Mouse (Mus musculus) heart, adult 2 months (tissue): ENCODE data around the gene Kpna3. TPM values are rescaled to one million over a fixed set of nuclear protein-coding genes. Genes with fewer than 3 reads are reported as not detected.

Experiments used
- DNase-seq, 2 experiments: peaks; one replicate each; pipeline ENCODE4 v3.0.0; 2021
- H3K27ac ChIP-seq: fragments of 200-600 bp; 2 replicates; pipeline ENCODE4 v1.8.1; 2022
- H3K27me3 ChIP-seq: fragments of 200-500 bp; 2 replicates; pipeline ENCODE4 v1.6.1; 2012; ENCODE audit warnings: mild to moderate bottlenecking, low read length, inconsistent platforms, mixed read lengths; ENCODE audit not compliant: control insufficient read depth, insufficient read depth
- H3K36me3 ChIP-seq: fragments of 200-500 bp; 2 replicates; pipeline ENCODE4 v1.6.1; 2012; ENCODE audit warnings: low read length, inconsistent platforms; ENCODE audit not compliant: control insufficient read depth, insufficient read depth
- H3K4me1 ChIP-seq: fragments of 200-500 bp; 2 replicates; pipeline ENCODE4 v1.6.1; 2011; ENCODE audit warnings: low read length; ENCODE audit not compliant: control insufficient read depth, insufficient read depth
- H3K4me3 ChIP-seq: fragments of 200-600 bp; 2 replicates; pipeline ENCODE4 v1.8.1; 2022
- H3K79me2 ChIP-seq: fragments of 200-500 bp; replicated peaks from 2 replicates; pipeline ENCODE4 v1.6.1; 2012; ENCODE audit warnings: mild to moderate bottlenecking, inconsistent platforms, low read length, moderate library complexity, mixed read lengths; ENCODE audit not compliant: control insufficient read depth, insufficient read depth
- H3K9ac ChIP-seq: fragments of 200-500 bp; 2 replicates; pipeline ENCODE4 v1.6.1; 2012; ENCODE audit warnings: low read depth, mild to moderate bottlenecking, control low read depth, inconsistent platforms, low read length, mixed read lengths
- CTCF ChIP-seq: fragments of 200-600 bp; IDR thresholded peaks from 2 replicates; pipeline ENCODE4 v1.8.1; 2022; ENCODE audit warnings: antibody characterized with exemption, mild to moderate bottlenecking, moderate library complexity
- EP300 ChIP-seq: fragments of 200-500 bp; IDR thresholded peaks from 2 replicates; pipeline ENCODE4 v1.6.1; 2011; ENCODE audit warnings: low read depth, low read length, control low read depth; ENCODE audit not compliant: insufficient read depth
- POLR2A ChIP-seq: fragments of 200-500 bp; IDR thresholded peaks from 2 replicates; pipeline ENCODE4 v1.6.1; 2011; ENCODE audit warnings: mild to moderate bottlenecking, low read depth, low read length, control low read depth; ENCODE audit not compliant: insufficient read depth
- WGBS: fragments of 180-500 bp; shearing (Covaris S2); methylation state at CpG from one replicate; pipeline ENCODE4 v1.1.7; 2018; 5-methylcytosine and 5-hydroxymethylcytosine counted together
- intact Hi-C: fragments of 180-260 bp; cut with DNase I; formaldehyde crosslinking; loops from one replicate; pipeline ENCODE4 v1.15.1; 2025
- polyA plus RNA-seq: library from polyadenylated mRNA; depleted of rRNA; stranded (reverse); fragments of >200 nt; gene quantifications from 2 replicates; pipeline ENCODE4 v1.2.3, GENCODE M21; 2012
- total RNA-seq, 2 experiments: library from RNA; stranded (reverse); gene quantifications; 2 replicates each; pipeline ENCODE4 v1.2.3; 2021

Gene Kpna3
- total and polyA plus RNA-seq, 3 experiments: 16.1 to 53.4 (median 51.3) TPM

DNA sequence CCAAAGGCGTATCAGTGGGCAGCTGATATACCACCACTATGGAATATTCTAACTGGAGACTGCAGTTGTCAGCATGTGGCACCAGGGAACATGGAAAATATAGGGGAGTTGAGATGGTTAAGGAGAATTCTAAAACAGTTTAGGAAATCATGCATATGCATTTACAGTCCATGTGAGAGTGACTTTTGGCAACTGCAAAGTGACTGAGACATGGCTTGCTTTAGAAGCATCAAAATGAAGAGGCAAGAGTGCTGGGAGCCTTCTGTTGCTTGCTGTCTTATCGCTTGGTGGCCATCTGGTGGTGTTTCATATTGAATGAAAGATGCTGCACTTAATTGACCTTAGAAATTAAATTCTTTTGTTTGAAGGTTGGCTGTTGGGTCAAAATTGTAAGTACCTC is 72.4 kb downstream of the Kpna3 start:
- DNase-seq: no peak
- intact Hi-C loops: no loop called here
- 90% methylated on average over 2 of the region's 2 CpGs for WGBS

DNA sequence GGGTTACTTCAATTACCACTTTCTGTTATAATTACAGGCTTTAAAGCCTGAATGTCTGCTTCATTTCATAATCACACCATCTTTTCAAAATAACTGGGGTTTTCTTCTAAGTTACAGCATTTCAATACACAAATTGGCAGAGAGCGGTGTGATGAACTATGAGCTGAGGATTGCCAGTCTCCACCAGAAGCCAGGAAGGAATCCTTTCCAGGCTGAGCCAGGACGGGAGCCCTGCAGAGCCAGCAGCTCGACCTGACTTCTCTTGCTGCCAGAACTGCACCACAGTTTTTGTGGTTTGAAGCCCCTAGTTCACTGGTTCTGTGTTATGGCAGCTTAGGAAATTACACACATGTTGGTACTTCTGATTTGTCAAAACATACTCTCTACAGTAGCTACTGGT is 75.0 kb downstream of the Kpna3 start:
- Histone ChIP-seq H3K27ac (no peak overlapping the region), H3K4me1 (peaks cover 3% of the 10 kb centered on the region), H3K27me3 (no peaks in the 10 kb centered on the region), H3K9ac (no peak overlapping the region), H3K4me3 (no peak overlapping the region), H3K36me3 (no peaks in the 10 kb centered on the region; the same call in 1 of the 2 replicates), H3K79me2 (no peaks in the 10 kb centered on the region)
- TF ChIP-seq CTCF (no peak), POLR2A (no peak), EP300 (no peak)
- no peak for DNase-seq
- WGBS: 89% methylated on average over 3 of the region's 3 CpGs
- intact Hi-C loops: no loop called here

More for the DNA sequence above, 72.4 kb downstream of the Kpna3 start:
- no peaks in the 10 kb centered on the region; the same call in none of the 2 replicates for H3K36me3 ChIP-seq
- no peak overlapping the region for H3K4me3 ChIP-seq
- H3K27ac ChIP-seq: no peak overlapping the region
- no peak for TF ChIP-seq POLR2A
- no peak for TF ChIP-seq EP300
- TF ChIP-seq CTCF: no peak
- no peaks in the 10 kb centered on the region for H3K4me1 ChIP-seq
- no peaks in the 10 kb centered on the region for H3K27me3 ChIP-seq
- no peak overlapping the region for H3K9ac ChIP-seq
- no peaks in the 10 kb centered on the region for H3K79me2 ChIP-seq

DNA sequence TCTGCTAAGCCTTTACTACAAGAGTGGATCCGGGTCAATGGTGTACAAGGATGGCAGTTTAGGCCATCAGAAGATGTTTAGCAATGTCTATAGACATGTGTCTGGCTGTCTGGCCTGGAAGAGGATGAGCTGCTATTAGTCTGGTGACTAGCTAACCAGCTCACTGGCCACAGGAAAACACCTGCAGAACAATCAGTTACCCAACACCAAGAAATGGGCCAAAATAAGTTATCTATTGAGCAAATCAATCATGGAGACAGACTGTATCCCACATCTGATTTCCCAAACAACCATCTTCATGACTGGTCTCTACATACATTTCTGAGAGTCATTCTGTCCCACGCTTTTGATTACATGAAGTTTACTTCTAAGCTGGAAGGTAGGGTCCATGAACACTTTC is 75.9 kb downstream of the Kpna3 start:
- H3K79me2 ChIP-seq: no peaks in the 10 kb centered on the region
- 97% methylated on average over 2 of the region's 2 CpGs for WGBS
- no peak for DNase-seq
- H3K27ac ChIP-seq: no peak overlapping the region
- no peaks in the 10 kb centered on the region for H3K27me3 ChIP-seq
- intact Hi-C loops: no loop called here
- H3K36me3 ChIP-seq: no peaks in the 10 kb centered on the region; the same call in 1 of the 2 replicates
- TF ChIP-seq CTCF: no peak
- peaks cover 3% of the 10 kb centered on the region for H3K4me1 ChIP-seq
- H3K9ac ChIP-seq: no peak overlapping the region
- no peak overlapping the region for H3K4me3 ChIP-seq

DNA sequence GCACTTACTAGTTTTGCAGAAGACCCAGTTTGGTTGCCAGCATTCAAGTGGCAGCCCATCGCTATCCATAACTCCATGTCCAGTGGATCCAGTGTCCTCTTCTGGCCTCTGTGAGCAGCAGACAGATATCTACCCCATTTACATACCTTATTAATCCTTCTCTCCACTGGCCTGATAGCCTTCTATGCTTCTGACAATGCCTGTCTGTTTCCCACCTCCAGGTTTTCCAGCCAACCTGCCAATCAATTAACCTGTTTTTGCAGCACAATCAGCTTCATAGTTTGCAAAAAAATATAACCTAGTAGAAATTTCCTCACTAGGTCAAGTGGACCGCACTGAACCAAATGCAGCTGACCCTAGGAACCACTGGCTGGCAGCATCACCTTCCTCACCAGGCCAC is 77.4 kb downstream of the Kpna3 start:
- H3K4me1 ChIP-seq: peaks cover 3% of the 10 kb centered on the region
- H3K9ac ChIP-seq: no peak overlapping the region
- TF ChIP-seq POLR2A (no peak), EP300 (no peak), CTCF (no peak)
- 79% methylated on average over 2 of the region's 2 CpGs for WGBS
- no peaks in the 10 kb centered on the region for H3K79me2 ChIP-seq
- no peak overlapping the region for H3K4me3 ChIP-seq
- no peaks in the 10 kb centered on the region; the same call in 1 of the 2 replicates for H3K36me3 ChIP-seq
- H3K27me3 ChIP-seq: no peaks in the 10 kb centered on the region
- intact Hi-C loops: no loop called here
- no peak for DNase-seq
- no peak overlapping the region for H3K27ac ChIP-seq

DNA sequence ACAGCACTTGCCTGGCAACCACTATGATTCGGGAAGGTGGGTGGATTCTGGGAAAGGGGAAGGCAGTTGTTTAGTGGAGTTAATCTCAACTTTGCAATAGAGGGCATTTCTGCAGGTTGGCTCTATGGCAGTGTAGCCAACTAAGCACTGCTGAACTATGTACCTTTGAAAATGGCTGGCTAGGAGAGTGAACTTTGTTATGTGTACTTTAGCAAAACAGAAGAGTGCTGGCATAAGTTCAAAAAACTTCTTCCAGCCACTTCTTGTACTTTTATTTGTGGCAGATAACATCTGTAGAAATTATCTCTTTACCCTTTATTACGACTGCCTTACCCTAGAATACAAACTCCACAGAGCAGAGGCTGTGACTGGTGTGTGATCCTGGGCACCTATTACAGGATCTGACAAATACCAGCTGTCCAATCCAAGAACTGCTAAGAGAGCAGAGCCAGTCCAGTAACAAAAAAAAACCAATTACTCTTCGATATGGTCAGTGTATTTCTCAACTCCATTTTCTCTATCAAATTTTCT is 78.6 kb downstream of the Kpna3 start:
- Histone ChIP-seq H3K27me3 (no peaks in the 10 kb centered on the region), H3K27ac (no peak overlapping the region), H3K4me3 (no peak overlapping the region), H3K36me3 (no peaks in the 10 kb centered on the region), H3K9ac (no peak overlapping the region), H3K79me2 (no peaks in the 10 kb centered on the region), H3K4me1 (peaks cover 3% of the 10 kb centered on the region)
- TF ChIP-seq POLR2A (no peak), CTCF (no peak), EP300 (no peak)
- DNase-seq: no peak
- WGBS: 51% methylated on average over 3 of the region's 3 CpGs
- intact Hi-C loops: loop anchor here (2.0 kb wide), 1 partner anchor 78 kb away; the partner anchor contains the start of gene Kpna3

DNA sequence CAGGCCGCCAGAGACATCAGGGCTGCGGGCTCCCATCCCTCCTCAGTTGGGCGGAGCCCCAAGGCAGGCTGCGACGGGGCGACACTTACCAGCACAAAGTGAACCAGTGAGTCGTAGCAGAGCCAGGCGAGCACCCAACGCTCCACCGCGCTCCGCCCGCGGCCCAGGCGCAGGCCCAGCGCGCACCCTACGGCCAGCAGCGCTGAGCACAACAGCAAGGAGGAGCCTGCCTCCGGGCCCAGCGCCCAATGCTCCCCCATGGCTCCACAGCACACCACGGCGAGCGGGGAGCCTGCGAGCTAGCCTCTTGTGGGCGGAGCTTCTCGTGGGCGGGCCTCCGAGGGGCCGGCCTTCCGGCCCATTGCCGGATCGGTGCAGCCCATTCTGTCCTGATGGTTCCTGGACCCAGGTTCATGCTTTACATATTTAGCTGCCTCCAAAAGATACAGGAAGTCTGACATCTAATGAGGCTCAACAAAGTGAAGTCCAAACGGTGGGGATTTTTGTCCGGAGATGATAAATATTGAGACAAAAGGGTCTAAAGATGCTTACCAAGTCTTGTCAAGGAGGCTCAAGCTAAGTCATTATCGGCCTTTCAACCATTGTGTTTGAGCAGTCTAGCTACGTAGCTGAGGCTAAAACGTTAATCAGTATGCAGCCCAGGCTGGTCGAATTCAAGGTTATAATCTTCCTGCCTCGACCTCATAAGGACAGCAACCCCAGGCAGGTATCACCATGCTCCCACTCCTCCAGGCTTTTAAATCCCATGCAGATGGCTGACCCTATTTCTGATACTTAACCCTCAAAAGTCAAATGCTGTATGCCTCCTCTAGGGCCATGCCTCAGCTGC is 79.3 kb downstream of the Kpna3 start, which contains the start of gene Ebpl:
Gene Ebpl, minus strand, starts transcription at position 309 of the 850 bp plus-strand sequence.
- TF ChIP-seq CTCF: peak; percentile 42
- TF ChIP-seq POLR2A: peak; percentile 70
- TF ChIP-seq EP300: 0 out of 2 replicates have a peak, but pooled peaks have one; percentile 34
- no peaks in the 10 kb centered on the region for H3K79me2 ChIP-seq
- peak within 1 kb of the TSS; percentile 60 for H3K4me3 ChIP-seq
- no peaks in the 10 kb centered on the region for H3K36me3 ChIP-seq
- 2% methylated on average over 40 of the region's 40 CpGs for WGBS
- no peaks in the 10 kb centered on the region for H3K27me3 ChIP-seq
- intact Hi-C loops: loop anchor here (2.0 kb wide), 1 partner anchor 78 kb away; the partner anchor contains the start of gene Kpna3
- peaks cover 3% of the 10 kb centered on the region for H3K4me1 ChIP-seq
- peak; percentile 95 to 96 for DNase-seq
- H3K27ac ChIP-seq: peak within 1 kb of the TSS; percentile 76
- H3K9ac ChIP-seq: peak within 1 kb of the TSS; percentile 79
